Mouse (Mus musculus): ENCODE measurements at regions not wholly inside any gene's neighbourhood (a gene's known extent, or its start where the extent isn't known, plus 50 kb on each side); places are given as distances from the start of the nearest gene placed in this dataset.

GRCm38 (mm10) chr6:4398599-4398980, 106.0 kb upstream of the Col1a2 start:
- no peak for DNase-seq (ENCODE audit: low spot score in 2 of 2)

GRCm38 (mm10) chr6:4405301-4405700, 99.3 kb upstream of the Col1a2 start:
- DNase-seq (ENCODE audit: low spot score in 2 of 2): no peak

- no peak for DNase-seq (ENCODE audit: low spot score in 2 of 2)
These were observed 96.9 kb upstream of the Col1a2 start for GRCm38 (mm10) chr6:4407748-4408147.

- DNase-seq (ENCODE audit: low spot score in 2 of 2): no peak
These were observed 91.4 kb upstream of the Col1a2 start for GRCm38 (mm10) chr6:4413201-4413600.

- peak in 1 of 2 experiments; percentile 42 for DNase-seq (ENCODE audit: low spot score in 2 of 2)
These were observed 90.4 kb upstream of the Col1a2 start for GRCm38 (mm10) chr6:4414166-4414565.

GRCm38 (mm10) chr6:4415206-4415605, 89.4 kb upstream of the Col1a2 start:
- no peak for DNase-seq (ENCODE audit: low spot score in 2 of 2)

- DNase-seq (ENCODE audit: low spot score in 2 of 2): peak in 1 of 2 experiments; percentile 7
These were observed 87.3 kb upstream of the Col1a2 start for GRCm38 (mm10) chr6:4417247-4417709.

GRCm38 (mm10) chr6:4418376-4418775, 86.2 kb upstream of the Col1a2 start:
- no peak for DNase-seq (ENCODE audit: low spot score in 2 of 2)

GRCm38 (mm10) chr6:4418941-4419351, 85.7 kb upstream of the Col1a2 start:
- DNase-seq (ENCODE audit: low spot score in 2 of 2): peak; percentile 38 to 68

GRCm38 (mm10) chr6:4421466-4421865, 83.1 kb upstream of the Col1a2 start:
- no peak for DNase-seq (ENCODE audit: low spot score in 2 of 2)

- no peak for DNase-seq (ENCODE audit: low spot score in 2 of 2)
These were observed 77.5 kb upstream of the Col1a2 start for GRCm38 (mm10) chr6:4427122-4427521.

- DNase-seq (ENCODE audit: low spot score in 2 of 2): no peak
These were observed 73.8 kb upstream of the Col1a2 start for GRCm38 (mm10) chr6:4430704-4431310.

GRCm38 (mm10) chr6:4432192-4432591, 72.4 kb upstream of the Col1a2 start:
- DNase-seq (ENCODE audit: low spot score in 2 of 2): no peak

- no peak for DNase-seq (ENCODE audit: low spot score in 2 of 2)
These were observed 68.2 kb upstream of the Col1a2 start for GRCm38 (mm10) chr6:4436439-4436838.

GRCm38 (mm10) chr6:4436874-4437273, 67.7 kb upstream of the Col1a2 start:
- DNase-seq (ENCODE audit: low spot score in 2 of 2): no peak

- no peak for DNase-seq (ENCODE audit: low spot score in 2 of 2)
These were observed 62.9 kb upstream of the Col1a2 start for GRCm38 (mm10) chr6:4441618-4442167.

GRCm38 (mm10) chr6:4445906-4446305, 58.7 kb upstream of the Col1a2 start:
- DNase-seq (ENCODE audit: low spot score in 2 of 2): no peak

- DNase-seq (ENCODE audit: low spot score in 2 of 2): no peak
These were observed 53.4 kb upstream of the Col1a2 start for GRCm38 (mm10) chr6:4451227-4451626.

Data from urinary bladder, postnatal 36 days (tissue).